Mouse (Mus musculus) E14TG2a.4 (cell line): ENCODE measurements at regions not wholly inside any gene's neighbourhood (a gene's known extent, or its start where the extent isn't known, plus 50 kb on each side); places are given as distances from the start of the nearest gene placed in this dataset.

ENCODE experiments used
- CTCF ChIP-seq: conservative IDR thresholded peaks from 2 replicates; pipeline ENCODE4 v1.5.1; 2014; ENCODE audit warnings: low read length
- NANOG ChIP-seq: IDR thresholded peaks from 2 replicates; pipeline ENCODE4 v1.6.1; 2014; ENCODE audit warnings: borderline replicate concordance, low read length, mixed read lengths
- POU5F1 ChIP-seq: IDR thresholded peaks from 2 replicates; pipeline ENCODE4 v1.6.1; 2014; ENCODE audit warnings: low read length, borderline replicate concordance

DNA sequence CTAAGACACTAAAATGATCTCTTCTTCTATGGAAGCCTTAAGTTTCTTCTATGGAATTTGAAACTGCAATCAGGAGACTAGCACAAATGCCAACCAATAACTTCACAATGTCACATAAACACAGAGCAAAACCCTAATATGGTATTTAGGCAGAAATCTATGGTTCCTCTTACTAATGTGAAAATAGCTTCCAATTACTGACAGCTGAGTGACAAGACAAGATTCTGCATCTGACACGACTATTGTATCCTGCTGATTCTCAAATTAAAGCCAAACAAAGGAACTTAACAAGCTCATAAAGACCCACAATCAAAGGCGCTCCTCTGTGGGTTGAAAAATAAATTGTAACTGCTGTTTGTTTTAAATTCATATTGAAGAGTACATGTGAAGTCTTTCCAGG is 714.7 kb downstream of the Ryr2 start:
- TF ChIP-seq CTCF = no peak
- no peak for TF ChIP-seq POU5F1
- no peak for TF ChIP-seq NANOG
